Mouse (Mus musculus) lung, embryonic 14.5 days (tissue): ENCODE measurements at regions not wholly inside any gene's neighbourhood (a gene's known extent, or its start where the extent isn't known, plus 50 kb on each side); places are given as distances from the start of the nearest gene placed in this dataset.

Experiments
- ATAC-seq: fragments of 200-750 bp; cut with Nextera tagmentation; 2 replicates; pipeline ENCODE4 v1.8.0; 2017; ENCODE audit warnings: mild to moderate bottlenecking, moderate TSS enrichment, moderate library complexity; ENCODE audit not compliant: insufficient read depth
- DNase-seq: peaks from one replicate; pipeline ENCODE4 v3.0.0-alpha.2; 2015
- H3K27ac ChIP-seq: fragments of 300-500 bp; sonication (generic); 2 replicates; pipeline ENCODE4 v1.5.1; 2014; ENCODE audit warnings: low read depth, mild to moderate bottlenecking, moderate library complexity
- H3K27me3 ChIP-seq: fragments of 300-500 bp; sonication (generic); 2 replicates; pipeline ENCODE4 v1.6.1; 2014; ENCODE audit warnings: low read length, control low read depth; ENCODE audit not compliant: insufficient read depth
- H3K36me3 ChIP-seq: fragments of 300-500 bp; sonication (generic); 2 replicates; pipeline ENCODE4 v1.6.1; 2014; ENCODE audit warnings: control low read depth; ENCODE audit not compliant: insufficient read depth
- H3K4me1 ChIP-seq: fragments of 300-500 bp; sonication (generic); 2 replicates; pipeline ENCODE4 v1.6.1; 2014; ENCODE audit warnings: antibody characterized with exemption, control low read depth; ENCODE audit not compliant: insufficient read depth
- H3K4me2 ChIP-seq: fragments of 300-500 bp; sonication (generic); 2 replicates; pipeline ENCODE4 v1.6.1; 2014; ENCODE audit warnings: mild to moderate bottlenecking
- H3K4me3 ChIP-seq: fragments of 300-500 bp; sonication (generic); 2 replicates; pipeline ENCODE4 v1.5.1; 2014; ENCODE audit warnings: low read depth, low read length
- H3K9ac ChIP-seq: fragments of 300-500 bp; sonication (generic); 2 replicates; pipeline ENCODE4 v1.6.1; 2014
- H3K9me3 ChIP-seq: fragments of 300-500 bp; sonication (generic); 2 replicates; pipeline ENCODE4 v1.6.1; 2016; ENCODE audit warnings: low read depth, low read length, control low read depth
- CTCF ChIP-seq: IDR thresholded peaks from 2 replicates; pipeline ENCODE4 v1.5.1; 2016; ENCODE audit warnings: antibody characterized with exemption, low read depth
- WGBS: fragments of 180-500 bp; shearing (Covaris S2); extraction: QIAGEN DNeasy Blood & Tissue Kit; methylation state at CpG from one replicate; pipeline ENCODE4 v1.1.7; 2014; 5-methylcytosine and 5-hydroxymethylcytosine counted together

- no peak for ATAC-seq
- whole genome bisulfite sequencing = 65% methylated on average over 5 of the region's 5 CpGs
- no peak for TF ChIP-seq CTCF
Observed at GRCm38 (mm10) chr4:12627158-12627871, 455.5 kb upstream of the Fam92a start.

GRCm38 (mm10) chr4:12620756-12621270 lies 449.0 kb upstream of the Fam92a start:
- no peak for TF ChIP-seq CTCF
- H3K27me3 ChIP-seq = no peaks in the 10 kb centered on the region
- H3K4me2 ChIP-seq = no peak overlapping the region
- DNase-seq = no peak
- no peaks in the 10 kb centered on the region for H3K9me3 ChIP-seq
- no peak overlapping the region for H3K4me3 ChIP-seq
- no peaks in the 10 kb centered on the region for H3K36me3 ChIP-seq
- H3K4me1 ChIP-seq = no peaks in the 10 kb centered on the region
- no peak overlapping the region for H3K9ac ChIP-seq
- 79% methylated on average over 4 of the region's 4 CpGs for WGBS
- H3K27ac ChIP-seq = no peak overlapping the region
- no peak for ATAC-seq

More at GRCm38 (mm10) chr4:12627158-12627871, 455.5 kb upstream of the Fam92a start:
- Histone ChIP-seq H3K27ac (no peak overlapping the region), H3K9ac (no peak overlapping the region), H3K27me3 (no peaks in the 10 kb centered on the region), H3K4me3 (no peak overlapping the region), H3K4me1 (peaks cover 10% of the 10 kb centered on the region; the same call in 1 of the 2 replicates), H3K4me2 (no peak overlapping the region), H3K9me3 (no peaks in the 10 kb centered on the region), H3K36me3 (no peaks in the 10 kb centered on the region)
- no peak for DNase-seq

- ATAC-seq = no peak
- H3K9me3 ChIP-seq = no peaks in the 10 kb centered on the region
Observed at GRCm38 (mm10) chr4:12620059-12620755, 448.4 kb upstream of the Fam92a start.

GRCm38 (mm10) chr4:12616665-12617064 lies 444.9 kb upstream of the Fam92a start:
- Histone ChIP-seq H3K4me3 (no peak overlapping the region), H3K9me3 (no peaks in the 10 kb centered on the region), H3K9ac (no peak overlapping the region), H3K4me2 (no peak overlapping the region), H3K36me3 (no peaks in the 10 kb centered on the region), H3K27me3 (no peaks in the 10 kb centered on the region), H3K27ac (no peak overlapping the region), H3K4me1 (no peaks in the 10 kb centered on the region)
- ATAC-seq = no peak
- WGBS = 48% methylated on average over 5 of the region's 5 CpGs
- no peak for TF ChIP-seq CTCF
- DNase-seq = no peak

More at GRCm38 (mm10) chr4:12620059-12620755, 448.4 kb upstream of the Fam92a start:
- no peak overlapping the region for H3K27ac ChIP-seq
- 39% methylated on average over 4 of the region's 4 CpGs for WGBS
- H3K4me2 ChIP-seq = no peak overlapping the region
- H3K4me1 ChIP-seq = no peaks in the 10 kb centered on the region
- no peak for DNase-seq
- H3K27me3 ChIP-seq = no peaks in the 10 kb centered on the region
- TF ChIP-seq CTCF = no peak
- no peaks in the 10 kb centered on the region for H3K36me3 ChIP-seq
- no peak overlapping the region for H3K4me3 ChIP-seq
- no peak overlapping the region for H3K9ac ChIP-seq

- no peak for DNase-seq
- 72% methylated on average over 5 of the region's 5 CpGs for WGBS
- H3K27ac ChIP-seq = no peak overlapping the region
- H3K4me2 ChIP-seq = no peak overlapping the region
- H3K9ac ChIP-seq = no peak overlapping the region
- no peaks in the 10 kb centered on the region for H3K27me3 ChIP-seq
- H3K4me1 ChIP-seq = no peaks in the 10 kb centered on the region
- no peaks in the 10 kb centered on the region for H3K9me3 ChIP-seq
- TF ChIP-seq CTCF = no peak
- no peak for ATAC-seq
- no peak overlapping the region for H3K4me3 ChIP-seq
- H3K36me3 ChIP-seq = no peaks in the 10 kb centered on the region
Observed at GRCm38 (mm10) chr4:12611511-12611910, 439.7 kb upstream of the Fam92a start.

GRCm38 (mm10) chr4:12601165-12601919 lies 429.5 kb upstream of the Fam92a start:
- H3K27me3 ChIP-seq = no peaks in the 10 kb centered on the region
- WGBS = 73% methylated on average over 15 of the region's 15 CpGs
- H3K4me2 ChIP-seq = no peak overlapping the region
- H3K36me3 ChIP-seq = no peaks in the 10 kb centered on the region
- no peak overlapping the region for H3K4me3 ChIP-seq
- no peak overlapping the region for H3K27ac ChIP-seq
- no peaks in the 10 kb centered on the region for H3K4me1 ChIP-seq
- DNase-seq (no peak), ATAC-seq (no peak)
- H3K9ac ChIP-seq = no peak overlapping the region
- TF ChIP-seq CTCF = no peak
- no peaks in the 10 kb centered on the region for H3K9me3 ChIP-seq
